Mouse (Mus musculus): Measurements from ENCODE around the gene Tbc1d10b. TPM values are rescaled to one million over a fixed set of nuclear protein-coding genes. Genes with fewer than 3 reads are reported as not detected.
"Not testable (repeated sequence)": the region's sequence is repeated elsewhere in the genome, so short reads cannot be mapped to it uniquely, and the experiment has no call there.

Tbc1d10b gene
- total RNA-seq (2021): 10 to 100 TPM; 25.4 to 31.3 TPM
- long read RNA-seq, experiment 1, transcript Tbc1d10b-201 (9 exons, 3,614 nt): major isoform, 13 of 53 reads
- long read RNA-seq, experiment 1, partial matches to known transcripts: 0 of 53 reads
- long read RNA-seq, experiment 1, other reads (novel, unspliced or antisense): 39 of 53 reads
- long read RNA-seq, experiment 2, transcript Tbc1d10b-201 (9 exons, 3,614 nt): major isoform, 13 of 54 reads
- long read RNA-seq, experiment 2, partial matches to known transcripts: 1 of 54 reads
- long read RNA-seq, experiment 2, other reads (novel, unspliced or antisense): 40 of 54 reads

DNA sequence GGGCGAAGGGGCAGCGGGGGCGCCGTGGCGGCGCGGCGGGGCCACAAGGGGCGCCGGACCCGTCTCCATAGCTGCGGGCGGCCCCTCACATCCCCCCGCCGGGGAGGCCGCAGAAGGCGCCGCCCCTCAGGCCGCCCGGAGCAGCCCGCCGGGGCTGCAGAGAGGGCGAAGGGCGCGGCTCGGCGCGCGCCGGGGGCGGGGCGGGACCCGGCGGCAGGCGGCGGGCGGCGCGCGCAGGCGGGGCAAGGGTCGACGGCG, at the start of gene Tbc1d10b:
Gene Tbc1d10b, minus strand, starts transcription at position 174 of the 258 bp plus-strand sequence.
- peak in 1 of 2 experiments; percentile 46 for DNase-seq
- intact Hi-C loops (cut with DNase I): no loop called here

DNA sequence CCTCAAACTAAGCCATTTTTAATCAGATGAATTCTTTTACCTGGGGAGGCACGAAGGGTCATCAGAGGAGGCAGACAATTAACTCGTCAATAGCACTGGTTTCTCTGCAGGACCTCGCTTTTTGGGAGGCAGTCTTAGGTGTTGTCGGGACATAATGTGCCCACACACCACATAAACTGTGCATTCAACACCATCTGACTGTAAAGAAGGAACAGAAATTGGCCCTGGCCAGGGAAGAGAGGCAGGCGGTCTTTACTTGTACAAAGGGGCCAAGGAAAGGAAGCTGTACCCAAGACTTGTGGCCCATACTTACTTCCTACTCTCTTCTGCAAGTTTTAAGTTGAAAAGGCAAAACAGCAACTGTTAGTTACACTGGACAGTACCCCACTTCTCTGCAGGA, 48.2 kb upstream of the Tbc1d10b start:
- intact Hi-C loops (cut with DNase I): no loop called here
- no peak for DNase-seq

DNA sequence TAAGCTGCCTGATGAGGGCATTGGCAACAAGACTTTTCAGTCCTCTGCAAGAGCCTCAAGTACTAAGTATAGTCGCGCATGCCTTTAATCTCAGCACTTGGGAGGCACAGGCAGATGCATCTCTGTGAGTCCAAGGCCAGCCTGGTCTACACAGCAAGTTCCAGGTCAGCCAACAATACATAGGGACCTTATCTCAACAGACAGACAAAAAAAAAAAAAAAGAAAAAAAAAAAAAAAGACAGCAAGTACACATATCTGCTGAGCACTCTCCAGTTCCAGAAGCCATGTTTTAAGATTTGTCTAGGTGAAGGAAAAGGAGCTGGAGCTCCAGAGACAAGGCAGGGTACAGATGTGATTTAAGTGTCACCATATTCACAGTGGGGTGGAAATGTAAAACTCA, 47.7 kb upstream of the Tbc1d10b start:
- intact Hi-C loops (cut with DNase I): no loop called here
- no peak for DNase-seq

DNA sequence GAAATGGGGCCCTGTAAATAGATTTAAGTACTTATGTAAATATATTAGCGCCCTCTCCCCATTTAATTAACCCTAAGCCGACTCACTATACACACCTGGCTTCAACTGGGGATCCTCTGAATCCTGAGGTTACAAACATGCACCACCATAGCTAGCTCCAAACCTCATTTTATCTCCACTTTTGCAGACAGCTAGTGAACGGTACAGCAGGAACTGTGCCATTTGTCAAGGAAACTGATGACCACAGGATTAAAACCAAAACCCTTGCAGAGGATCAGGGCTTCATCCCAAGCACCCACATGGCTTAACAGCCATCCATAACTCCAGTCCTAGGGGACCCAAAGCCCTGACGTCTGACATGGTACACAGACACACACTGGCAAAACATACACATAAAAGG, 46.7 kb upstream of the Tbc1d10b start:
- intact Hi-C loops (cut with DNase I): no loop called here
- DNase-seq: no peak

DNA sequence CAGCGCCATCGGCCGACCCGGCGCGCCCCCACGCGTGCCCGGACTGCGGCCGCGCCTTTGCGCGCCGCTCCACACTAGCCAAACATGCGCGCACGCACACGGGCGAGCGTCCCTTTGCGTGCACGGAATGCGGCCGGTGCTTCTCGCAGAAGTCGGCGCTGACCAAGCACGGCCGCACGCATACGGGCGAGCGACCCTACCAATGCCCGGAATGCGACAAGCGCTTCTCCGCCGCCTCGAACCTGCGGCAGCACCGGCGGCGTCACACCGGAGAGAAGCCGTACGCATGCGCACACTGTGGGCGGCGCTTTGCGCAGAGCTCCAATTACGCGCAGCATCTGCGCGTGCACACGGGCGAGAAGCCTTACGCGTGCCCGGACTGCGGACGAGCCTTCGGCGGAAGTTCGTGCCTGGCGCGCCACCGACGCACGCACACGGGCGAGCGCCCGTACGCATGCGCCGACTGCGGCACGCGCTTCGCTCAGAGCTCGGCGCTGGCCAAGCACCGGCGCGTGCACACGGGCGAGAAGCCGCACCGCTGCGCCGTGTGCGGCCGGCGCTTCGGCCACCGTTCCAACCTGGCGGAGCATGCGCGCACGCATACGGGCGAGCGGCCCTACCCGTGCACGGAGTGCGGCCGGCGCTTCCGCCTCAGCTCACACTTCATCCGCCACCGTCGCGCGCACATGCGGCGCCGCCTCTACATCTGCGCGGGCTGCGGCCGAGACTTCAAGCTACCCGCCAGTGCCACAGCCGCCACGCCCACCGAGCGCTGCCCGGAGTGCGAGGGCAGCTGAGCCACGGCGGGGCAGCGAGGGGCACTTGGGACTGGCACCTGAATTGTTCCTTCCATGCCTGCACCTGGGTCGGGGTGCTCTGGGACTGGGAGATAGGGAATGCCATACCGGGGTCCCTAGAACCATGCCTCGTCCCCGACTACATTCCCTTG, 45.8 kb upstream of the Tbc1d10b start:
- DNase-seq: peak; percentile 91
- intact Hi-C loops (cut with DNase I): no loop called here

DNA sequence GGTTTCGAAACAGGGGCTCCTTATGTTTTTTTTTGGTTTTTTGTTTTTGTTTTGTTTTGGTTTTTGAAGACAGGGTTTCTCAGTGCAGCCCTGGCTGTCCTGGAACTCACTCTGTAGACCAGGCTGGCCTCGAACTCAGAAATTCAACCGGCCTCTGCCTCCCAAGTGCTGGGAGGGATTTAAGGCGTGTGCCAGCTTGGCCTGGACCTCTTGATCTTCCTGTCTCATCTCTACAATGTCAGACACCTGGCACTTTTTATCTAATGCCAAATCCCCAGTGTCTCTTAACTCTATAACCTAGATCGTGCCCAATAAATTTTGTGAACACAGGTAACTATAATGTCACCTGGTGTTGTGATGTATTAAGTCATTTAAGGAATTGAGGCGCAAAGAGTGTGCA, 45.1 kb upstream of the Tbc1d10b start:
- intact Hi-C loops (cut with DNase I): no loop called here
- DNase-seq: no peak

DNA sequence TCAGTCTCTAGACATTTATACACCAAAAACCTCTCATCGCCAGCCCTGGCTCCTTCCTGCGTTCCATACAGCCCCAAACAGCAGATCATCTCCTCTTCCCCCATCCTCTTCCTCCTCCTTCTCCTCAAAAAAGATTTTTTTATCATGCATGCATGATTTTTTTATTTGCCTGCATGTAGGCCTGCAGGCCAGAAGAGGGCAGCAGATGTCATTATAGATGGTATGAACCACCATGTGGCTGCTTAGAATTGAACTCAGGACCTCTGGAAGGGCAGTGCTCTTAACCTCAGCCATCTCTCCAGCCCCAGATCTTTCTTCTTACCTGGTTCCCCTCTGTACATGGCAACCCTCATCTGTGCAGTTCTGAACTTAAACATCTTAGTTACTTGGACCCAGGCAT, 44.1 kb upstream of the Tbc1d10b start:
- intact Hi-C loops (cut with DNase I): no loop called here
- DNase-seq: no peak

DNA sequence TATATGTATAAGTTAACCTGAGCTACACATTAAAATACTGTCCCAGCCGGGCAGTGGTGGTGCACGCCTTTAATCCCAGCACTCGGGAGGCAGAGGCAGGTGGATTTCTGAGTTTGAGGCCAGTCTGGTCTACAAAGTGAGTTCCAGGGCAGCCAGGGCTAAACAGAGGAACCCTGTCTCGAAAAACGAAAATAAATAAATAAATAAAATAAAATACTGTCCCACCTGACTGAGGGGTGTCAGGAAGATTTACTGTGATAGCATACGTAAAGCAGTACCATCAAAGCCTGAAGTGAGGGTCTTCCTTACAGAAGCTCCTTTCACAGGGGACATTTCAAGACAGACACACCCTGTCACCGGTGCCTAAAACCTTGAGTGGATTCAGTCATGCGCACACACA, 42.2 kb upstream of the Tbc1d10b start:
- DNase-seq; intact Hi-C loops (cut with DNase I): not testable (repeated sequence)

DNA sequence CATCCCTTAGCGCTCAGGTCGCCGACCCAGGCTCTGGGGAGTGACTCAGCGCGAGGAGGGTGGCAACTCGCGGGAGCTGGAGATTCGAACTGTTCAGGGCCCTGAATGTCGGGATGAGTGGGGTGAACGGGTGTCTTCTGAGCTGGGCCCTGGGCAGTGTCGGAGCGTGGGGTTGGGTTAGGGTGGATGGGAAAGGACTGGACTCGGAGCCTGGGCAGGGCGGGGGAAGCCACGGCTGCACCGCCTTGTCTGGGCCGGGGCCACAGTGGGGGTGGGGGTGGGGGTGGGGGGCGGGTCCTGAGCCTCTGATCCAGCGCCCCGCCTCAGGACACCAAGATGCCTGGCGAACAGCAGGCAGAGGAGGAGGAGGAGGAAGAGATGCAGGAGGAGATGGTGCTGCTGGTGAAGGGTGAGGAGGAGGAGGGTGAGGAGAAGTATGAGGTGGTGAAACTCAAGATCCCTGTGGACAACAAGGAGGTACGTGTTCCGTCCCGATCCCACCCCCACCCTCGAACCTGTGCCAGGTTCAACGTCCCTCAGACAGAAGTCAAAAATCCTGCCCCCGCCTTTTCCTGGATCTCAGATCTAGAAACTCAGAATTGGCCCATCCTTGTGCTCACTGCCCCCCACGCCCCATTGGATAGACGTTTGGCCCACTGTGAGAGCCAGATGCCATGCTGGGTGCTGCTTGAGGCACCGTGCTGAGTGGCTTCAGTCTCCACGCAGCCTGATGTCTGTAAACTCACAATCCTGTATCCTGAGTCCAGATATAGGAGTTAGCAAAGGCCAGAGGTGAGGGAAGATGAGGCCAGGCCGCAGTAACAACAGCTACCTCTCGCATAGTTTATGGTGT, 36.6 kb upstream of the Tbc1d10b start:
- intact Hi-C loops (cut with DNase I): no loop called here
- DNase-seq: peak in 1 of 2 experiments; percentile 54

DNA sequence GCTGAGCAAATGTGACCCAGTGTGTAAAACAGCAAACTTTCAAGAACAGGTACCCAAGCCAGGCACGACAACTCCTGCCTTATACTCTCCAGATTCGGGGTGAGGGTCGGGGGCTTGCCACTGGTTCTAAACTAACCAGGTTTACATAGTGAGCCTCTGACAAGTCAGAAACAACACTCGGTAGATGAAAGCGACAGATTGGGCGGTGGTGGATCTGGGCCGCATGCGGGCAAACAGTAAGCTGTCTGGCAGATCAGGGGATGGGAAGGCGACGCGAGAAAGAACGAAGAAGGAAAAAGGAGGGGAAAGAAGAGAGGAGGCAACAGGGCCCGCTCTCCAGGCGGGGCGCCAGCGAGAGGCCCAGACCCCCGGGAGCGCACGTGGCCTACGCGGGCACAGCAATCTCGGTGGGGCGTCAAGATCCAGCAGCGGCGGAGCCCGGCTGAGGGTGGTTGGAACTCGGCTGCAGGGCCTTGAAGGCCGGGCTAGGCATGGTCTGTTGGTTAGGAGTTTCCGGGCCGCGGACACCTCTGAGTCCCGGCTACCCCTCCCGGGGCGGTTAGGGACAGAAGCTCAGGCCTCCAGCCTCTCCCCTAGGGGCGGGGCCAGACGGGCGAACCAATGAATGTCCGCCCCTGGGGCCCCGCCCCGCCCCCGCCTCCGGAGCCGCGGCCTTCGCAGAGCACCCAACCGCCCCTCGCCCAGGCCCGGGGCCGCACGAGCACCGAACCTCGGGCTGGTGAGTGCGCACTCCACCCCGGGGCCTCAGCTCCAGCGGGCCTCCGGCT, 35.8 kb upstream of the Tbc1d10b start, which contains the start of gene Zfp771:
Gene Zfp771, plus strand, starts transcription at position 405 of the 788 bp plus-strand sequence.
- DNase-seq: peak; percentile 91 to 97
- intact Hi-C loops (cut with DNase I): no loop called here

DNA sequence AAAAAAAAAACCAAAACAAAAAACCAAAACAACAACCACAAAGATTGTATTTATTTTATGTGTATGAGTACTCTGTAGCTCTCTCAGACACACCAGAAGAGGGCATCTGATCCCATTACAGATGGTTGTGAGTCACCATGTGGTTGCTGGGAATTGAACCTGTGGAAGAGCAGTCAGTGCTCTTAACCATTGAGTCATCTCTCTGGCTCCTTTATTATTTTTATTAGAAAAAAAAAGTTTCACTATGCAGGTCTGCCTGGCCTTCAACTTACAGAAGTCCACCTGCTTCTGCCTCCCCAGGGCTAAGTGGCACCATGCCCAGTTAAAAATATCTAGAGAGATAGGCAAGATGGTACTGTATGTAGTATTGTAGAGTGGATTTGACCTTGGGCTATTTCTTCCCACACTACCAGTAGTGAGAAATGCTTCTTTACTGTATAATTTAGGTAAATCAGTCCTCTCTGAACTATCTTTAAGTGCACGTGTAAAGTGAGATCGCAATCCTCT, 35.1 kb upstream of the Tbc1d10b start:
- no peak for DNase-seq
- intact Hi-C loops (cut with DNase I): no loop called here

DNA sequence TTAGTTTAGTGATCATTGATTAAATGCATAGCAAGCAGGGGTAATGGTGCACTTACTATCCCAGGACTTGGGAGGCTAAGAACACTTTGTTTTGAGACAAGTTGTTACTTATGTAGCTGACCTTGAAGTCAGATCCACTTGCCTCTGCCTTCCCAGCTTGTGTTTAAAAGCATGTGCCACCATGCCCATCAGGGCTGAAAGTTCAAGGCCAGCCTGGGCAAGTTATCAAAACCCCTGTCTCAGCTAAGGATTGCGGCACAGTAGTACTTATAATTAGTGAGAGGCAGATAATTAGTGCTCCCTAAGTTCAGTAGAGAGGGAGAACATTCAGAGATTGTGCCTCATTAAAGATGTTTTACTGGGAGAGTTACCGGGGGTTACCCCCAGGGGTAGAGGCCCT, 26.5 kb upstream of the Tbc1d10b start:
- intact Hi-C loops (cut with DNase I): no loop called here
- no peak for DNase-seq

DNA sequence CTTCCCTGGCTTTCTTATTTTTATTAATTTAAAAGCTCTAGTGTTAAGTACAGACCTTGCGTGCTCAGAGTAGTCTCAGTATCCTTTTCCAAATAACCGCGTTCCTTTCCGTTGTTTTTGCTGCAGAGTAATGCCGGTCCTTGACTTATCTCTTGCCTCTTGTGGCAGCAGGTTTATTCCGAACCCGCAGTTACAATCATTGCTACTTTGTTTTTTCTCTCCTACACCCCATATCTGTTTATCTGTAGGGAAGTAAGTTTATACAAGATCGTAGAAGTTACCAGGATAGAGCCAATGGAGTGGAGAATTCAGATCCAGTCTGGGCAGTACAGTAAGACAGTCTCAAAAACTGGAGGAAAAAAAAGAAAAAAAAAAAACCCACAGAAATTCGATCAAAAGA, 25.5 kb upstream of the Tbc1d10b start:
- no peak for DNase-seq
- intact Hi-C loops (cut with DNase I): no loop called here

DNA sequence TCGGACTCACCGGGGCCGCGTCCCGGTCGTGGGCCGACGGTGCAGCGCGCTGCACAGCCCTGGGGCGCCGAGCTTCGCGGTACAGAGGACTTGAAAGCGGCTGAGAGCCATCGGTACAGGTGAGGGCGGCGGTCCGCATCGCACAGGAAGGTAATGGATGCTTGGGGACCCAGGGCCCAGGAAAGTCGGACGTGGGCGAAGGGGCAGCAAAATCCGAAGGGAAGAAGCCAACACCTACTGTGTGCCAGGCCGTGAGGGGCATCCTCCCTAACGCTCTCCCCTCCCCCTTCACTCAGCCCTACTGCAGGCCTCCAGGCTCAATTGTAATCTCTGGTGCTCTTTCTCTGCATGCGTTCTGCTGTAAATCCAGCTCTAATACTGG, 25.1 kb upstream of the Tbc1d10b start:
- DNase-seq: no peak
- intact Hi-C loops (cut with DNase I): no loop called here

DNA sequence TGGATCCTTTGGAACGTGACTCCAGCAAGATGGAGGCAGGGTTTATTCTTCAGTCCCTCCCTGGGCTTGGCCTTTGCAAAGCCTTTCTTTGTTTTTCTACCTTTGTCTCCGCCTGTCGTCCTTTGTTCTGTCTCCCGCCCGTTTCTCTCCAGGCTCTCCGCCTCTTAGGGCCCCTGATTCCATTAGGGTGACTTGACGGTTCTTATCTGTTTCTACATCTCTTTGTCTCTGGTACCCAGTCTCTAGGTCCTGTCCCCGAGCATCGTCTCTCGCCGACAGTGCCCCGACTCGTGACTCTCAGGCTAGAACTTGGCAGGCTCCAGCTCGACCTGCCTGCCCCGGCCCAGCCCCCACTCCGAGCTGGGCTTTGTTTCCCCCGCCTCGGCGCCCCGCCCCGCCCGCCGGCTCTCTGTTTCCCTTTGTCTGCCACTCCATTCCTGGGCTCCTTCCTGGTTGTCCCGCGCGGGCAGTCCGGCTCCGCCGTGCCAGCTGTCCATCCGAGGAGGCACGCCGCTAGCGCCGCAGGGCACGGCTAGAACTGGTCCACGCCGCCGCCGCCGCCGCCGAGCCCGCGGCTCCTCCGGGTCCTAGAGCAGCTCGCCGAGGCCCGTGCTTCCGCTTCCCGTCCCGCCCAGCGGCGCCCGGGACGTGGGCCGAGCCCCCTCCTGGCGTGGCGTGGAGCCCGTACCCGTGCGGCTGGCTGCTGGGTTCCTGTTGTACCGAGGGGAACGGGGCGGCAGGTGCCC, 24.5 kb upstream of the Tbc1d10b start, which contains the start of the genes Zfp553 and Sept1:
Gene Zfp553, plus strand, starts transcription at position 440 of the 746 bp plus-strand sequence.
Gene Sept1, minus strand, starts transcription at position 509 of the 746 bp plus-strand sequence.
- peak; percentile 70 to 80 for DNase-seq
- intact Hi-C loops (cut with DNase I): no loop called here

DNA sequence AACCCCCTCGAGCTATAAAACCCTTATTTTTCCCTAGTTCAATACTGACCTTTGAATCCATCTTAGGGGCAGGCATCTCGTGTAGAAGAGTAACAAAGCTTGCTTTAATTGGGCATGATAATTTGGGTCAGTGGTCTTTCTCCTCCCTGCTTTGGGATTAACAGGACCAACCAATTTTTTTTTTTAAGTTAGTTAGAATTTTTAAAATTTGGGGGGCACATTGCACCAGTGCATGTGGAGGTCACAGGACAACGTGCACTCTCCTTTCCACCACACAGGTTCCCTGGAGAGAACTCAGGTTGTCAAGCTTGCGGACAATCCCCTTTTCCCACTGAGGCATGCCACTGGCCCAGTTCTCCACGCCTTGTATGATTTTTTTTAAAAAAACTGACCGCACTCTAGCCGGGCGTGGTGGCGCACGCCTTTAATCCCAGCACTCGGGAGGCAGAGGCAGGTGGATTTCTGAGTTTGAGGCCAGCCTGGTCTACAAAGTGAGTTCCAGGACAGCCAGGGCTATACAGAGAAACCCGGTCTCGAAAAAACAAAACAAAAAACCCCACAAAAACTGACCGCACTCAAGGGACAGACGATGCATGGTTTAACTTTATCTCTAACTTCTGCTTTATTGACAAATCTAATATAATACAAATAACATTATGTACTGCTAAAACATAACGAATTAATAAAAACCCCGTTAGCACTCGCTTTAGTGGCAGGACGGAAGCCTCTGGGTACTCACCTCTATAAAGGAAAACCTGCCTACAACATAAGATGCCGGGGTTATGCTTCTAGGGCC, 23.8 kb upstream of the Tbc1d10b start:
- no peak for DNase-seq
- intact Hi-C loops (cut with DNase I): no loop called here

DNA sequence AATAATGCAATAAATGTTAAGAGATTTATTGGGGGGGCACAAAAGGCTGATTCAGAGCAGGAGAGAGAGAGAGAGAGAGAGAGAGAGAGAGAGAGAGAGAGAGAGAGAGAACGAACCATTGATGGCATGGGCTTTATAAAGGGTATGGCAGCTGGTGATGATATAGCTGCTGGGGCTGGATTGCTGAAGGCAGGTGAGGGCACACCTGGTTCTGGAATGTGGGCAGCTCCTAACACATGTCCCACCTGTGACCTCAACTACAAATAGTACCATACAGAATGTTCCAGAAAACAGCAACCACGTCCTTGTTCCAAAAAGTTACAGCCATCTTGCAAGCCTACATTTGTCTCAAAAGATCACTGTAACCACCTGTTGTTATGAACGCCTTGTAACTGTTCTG, 23.1 kb upstream of the Tbc1d10b start:
- intact Hi-C loops (cut with DNase I): no loop called here
- no peak for DNase-seq

DNA sequence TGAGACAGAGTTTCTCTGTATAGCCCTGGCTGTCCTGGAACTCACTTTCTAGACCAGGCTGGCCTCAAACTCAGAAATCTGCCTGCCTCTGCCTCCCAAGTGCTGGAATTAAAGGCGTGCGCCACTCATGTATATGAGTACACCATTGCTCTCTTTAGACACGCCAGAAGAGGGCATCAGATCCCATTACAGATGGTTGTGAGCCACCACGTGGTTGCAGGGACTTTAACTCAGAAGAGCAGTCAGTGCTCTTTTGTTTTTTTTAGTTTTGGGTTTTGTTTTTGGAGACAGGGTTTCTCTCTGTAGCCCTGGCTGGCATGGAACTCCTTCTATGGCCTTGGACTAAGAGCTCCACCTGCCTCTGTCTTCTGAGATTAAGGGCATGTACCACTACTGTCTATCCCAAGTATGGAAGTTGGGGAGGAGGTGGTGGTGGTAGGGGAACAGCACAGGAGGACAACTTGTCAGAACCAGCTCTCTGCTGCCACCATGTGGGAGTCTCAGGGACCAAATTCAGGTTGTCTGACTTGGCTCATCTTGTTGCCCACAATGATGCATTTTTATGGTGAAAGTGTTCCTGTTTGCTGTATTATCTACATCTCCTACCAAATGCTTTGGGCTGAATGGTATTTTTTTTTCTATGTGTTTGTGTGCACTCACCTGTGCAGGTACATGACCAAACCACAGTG, 20.5 kb upstream of the Tbc1d10b start:
- intact Hi-C loops (cut with DNase I): no loop called here
- peak; percentile 63 to 75 for DNase-seq

All from gastrocnemius, postnatal 36 days (tissue).